Mouse (Mus musculus): ENCODE measurements around the gene Hbq1a. TPM values are rescaled to one million over a fixed set of nuclear protein-coding genes. Genes with fewer than 3 reads are reported as not detected.
"Not testable (repeated sequence)": the region's sequence is repeated elsewhere in the genome, so short reads cannot be mapped to it uniquely, and the experiment has no call there.

The Hbq1a gene
- polyA plus RNA-seq, 1 experiment = 0.09 TPM

DNA sequence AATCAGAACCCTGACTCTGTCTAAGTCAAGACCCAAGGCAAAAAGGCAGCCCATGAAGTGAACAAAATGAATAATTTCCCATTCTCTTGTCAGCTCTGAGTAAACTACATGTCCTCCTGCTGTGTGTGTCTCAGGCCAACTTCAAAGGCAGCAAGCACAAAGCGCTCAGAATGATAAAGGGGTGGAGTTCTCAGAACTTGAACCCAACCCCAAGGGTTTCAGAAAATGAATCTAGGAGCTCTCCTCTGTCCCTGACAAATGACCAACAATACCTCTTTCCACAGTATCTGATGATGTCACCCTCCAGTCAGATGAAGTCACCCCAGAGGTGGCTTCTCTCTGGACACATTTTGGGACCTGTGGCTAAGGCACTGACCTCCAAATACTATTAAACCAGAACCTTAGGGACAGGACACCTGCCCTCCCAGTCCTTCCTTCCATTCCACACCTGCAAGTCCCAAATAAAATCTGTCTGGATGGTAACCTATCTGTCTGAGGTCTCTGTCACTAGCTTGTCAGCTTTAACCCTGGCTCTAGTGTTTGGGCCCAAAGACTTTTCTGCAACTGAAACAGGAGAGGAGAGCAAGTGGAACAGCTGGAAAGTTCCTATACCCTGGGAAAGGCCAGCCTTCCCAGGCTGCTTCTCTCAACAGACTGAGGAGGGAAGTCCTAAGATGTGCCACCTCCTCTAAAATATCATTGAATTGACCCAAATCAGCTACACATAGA is 18.3 kb upstream of the Hbq1a start:
- Histone ChIP-seq H3K36me3 (ENCODE audit: control insufficient read depth) (peaks cover 27% of the 10 kb centered on the region), H3K9me3 (ENCODE audit: control insufficient read depth, low read length) (no peaks in the 10 kb centered on the region; the same call in 1 of the 2 replicates), H3K4me3 (replicated peaks) (peak overlapping the region; percentile 22), H3K27me3 (ENCODE audit: control insufficient read depth) (peaks cover 28% of the 10 kb centered on the region), H3K4me1 (ENCODE audit: control insufficient read depth) (peaks cover 65% of the 10 kb centered on the region)
- no peak for TF ChIP-seq GATA1 (IDR thresholded peaks at IDR 0.05; ENCODE audit: low read length)
- TF ChIP-seq TAL1 (IDR thresholded peaks at IDR 0.05; ENCODE audit: low read length) = no peak

DNA sequence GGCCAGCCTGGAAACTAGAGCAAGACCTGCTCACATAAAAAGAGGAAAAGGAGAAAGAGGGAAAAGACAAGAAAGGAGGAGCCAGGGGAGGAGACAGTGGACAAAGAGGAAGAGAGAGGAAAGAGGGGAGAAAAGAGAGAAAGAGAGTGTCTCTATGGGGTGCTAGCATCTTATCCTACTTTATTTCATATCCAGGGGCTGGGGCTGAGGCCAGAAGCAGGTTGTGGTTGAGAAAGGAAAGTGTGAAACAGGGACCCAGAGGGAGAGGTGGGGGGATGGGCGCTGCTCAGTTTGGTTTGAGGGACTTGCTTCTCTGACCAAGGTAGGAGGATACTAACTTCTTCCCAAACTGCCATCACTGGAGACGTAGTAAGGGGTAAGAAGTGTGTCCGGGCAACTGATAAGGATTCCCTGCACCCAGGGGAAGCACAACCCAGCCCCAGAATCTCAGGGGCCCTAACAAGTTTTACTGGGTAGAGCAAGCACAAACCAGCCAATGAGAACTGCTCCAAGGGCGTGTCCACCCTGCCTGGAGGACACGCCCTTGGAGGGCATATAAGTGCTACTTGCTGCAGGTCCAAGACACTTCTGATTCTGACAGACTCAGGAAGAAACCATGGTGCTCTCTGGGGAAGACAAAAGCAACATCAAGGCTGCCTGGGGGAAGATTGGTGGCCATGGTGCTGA is 16.6 kb upstream of the Hbq1a start, which contains the start of gene Hba-a1:
TSS of gene Hba-a1 (plus strand) at position 421 of the 687 bp plus-strand sequence.
- peaks cover 34% of the 10 kb centered on the region for H3K36me3 ChIP-seq (ENCODE audit: control insufficient read depth)
- H3K27me3 ChIP-seq (ENCODE audit: control insufficient read depth) = peaks cover 12% of the 10 kb centered on the region
- H3K9me3 ChIP-seq (ENCODE audit: control insufficient read depth, low read length) = not testable (repeated sequence)
- peaks cover 66% of the 10 kb centered on the region for H3K4me1 ChIP-seq (ENCODE audit: control insufficient read depth)
- H3K4me3 ChIP-seq (replicated peaks) = peak within 1 kb of the TSS; percentile 67

DNA sequence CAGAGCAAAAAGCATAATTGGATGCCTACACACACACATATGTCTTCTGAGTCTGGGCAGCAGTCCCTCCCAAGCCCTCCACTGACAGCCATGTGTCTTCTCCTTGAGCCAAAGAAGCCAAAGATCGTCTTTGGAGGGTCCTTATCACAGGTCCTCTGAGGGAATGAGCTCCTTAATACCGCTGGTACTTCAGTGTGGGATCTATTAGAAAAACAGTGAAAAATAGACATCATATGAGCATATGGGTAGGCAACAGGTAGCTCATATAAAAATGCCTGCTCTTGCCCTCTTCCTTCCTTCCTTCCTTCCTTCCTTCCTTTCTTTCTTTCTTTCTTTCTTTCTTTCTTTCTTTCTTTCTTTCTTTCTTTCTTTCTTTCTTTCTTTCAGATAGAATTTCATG is 15.3 kb upstream of the Hbq1a start:
- Histone ChIP-seq H3K4me3 (replicated peaks) (peak overlapping the region; percentile 67), H3K36me3 (ENCODE audit: control insufficient read depth) (peaks cover 42% of the 10 kb centered on the region), H3K4me1 (ENCODE audit: control insufficient read depth) (peaks cover 66% of the 10 kb centered on the region)
- H3K27me3 ChIP-seq (ENCODE audit: control insufficient read depth); H3K9me3 ChIP-seq (ENCODE audit: control insufficient read depth, low read length): not testable (repeated sequence)

DNA sequence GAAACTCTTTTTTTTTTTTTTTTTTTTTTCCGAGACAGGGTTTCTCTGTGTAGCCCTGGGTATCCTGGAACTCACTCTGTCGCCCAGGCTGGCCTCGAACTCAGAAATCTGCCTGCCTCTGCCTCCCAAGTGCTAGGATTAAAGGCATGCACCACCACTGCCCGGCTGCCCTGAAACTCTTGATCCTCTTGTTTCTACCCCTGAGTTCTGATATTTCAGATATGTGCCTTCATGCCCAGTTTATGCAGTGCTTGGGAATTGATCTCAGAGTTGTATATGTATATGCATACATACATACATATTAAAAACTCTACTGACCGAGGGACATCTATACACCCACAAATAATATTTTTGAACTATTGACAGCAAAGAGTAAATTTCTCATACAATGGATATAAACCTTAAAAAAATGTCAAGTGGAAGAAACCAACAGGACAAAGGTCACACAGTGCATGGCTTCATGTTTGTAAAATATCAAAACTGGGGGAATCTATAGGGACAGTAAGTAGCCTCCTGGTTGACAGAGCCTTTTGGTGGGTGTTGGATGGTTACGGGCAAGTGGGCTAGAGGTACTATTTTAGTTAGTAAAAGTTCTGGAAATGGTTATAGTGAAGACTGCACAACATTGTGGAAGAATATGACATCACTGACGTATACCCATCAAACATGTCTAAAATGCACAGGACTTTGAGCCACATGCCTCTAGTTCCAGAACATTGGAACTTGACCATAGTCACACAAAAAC is 14.7 kb upstream of the Hbq1a start:
- Histone ChIP-seq H3K4me3 (replicated peaks) (peak overlapping the region; percentile 67), H3K27me3 (ENCODE audit: control insufficient read depth) (no peaks in the 10 kb centered on the region; the same call in 1 of the 2 replicates), H3K9me3 (ENCODE audit: control insufficient read depth, low read length) (no peaks in the 10 kb centered on the region), H3K36me3 (ENCODE audit: control insufficient read depth) (peaks cover 48% of the 10 kb centered on the region), H3K4me1 (ENCODE audit: control insufficient read depth) (peaks cover 66% of the 10 kb centered on the region)
- TF ChIP-seq TAL1 (IDR thresholded peaks at IDR 0.05; ENCODE audit: low read length) (no peak), GATA1 (IDR thresholded peaks at IDR 0.05; ENCODE audit: low read length) (no peak)

DNA sequence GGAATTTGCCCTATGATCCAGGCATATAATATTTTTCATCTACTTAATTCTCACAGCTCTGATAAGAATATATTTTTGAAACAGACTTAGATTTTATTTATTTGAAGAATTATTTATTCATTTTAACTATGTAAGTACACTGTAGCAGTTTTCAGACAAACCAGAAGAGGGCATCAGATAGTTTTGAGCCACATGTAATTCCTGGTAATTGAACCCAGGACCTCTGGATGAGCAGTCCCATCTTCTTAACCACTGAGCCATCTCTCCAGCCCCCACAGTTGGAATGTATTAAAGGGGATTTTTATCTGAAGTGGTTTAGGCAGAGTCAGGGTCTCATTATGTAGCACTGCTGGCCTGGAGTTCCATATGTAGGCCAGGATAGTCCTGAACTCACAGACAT is 14.0 kb upstream of the Hbq1a start:
- Histone ChIP-seq H3K4me1 (ENCODE audit: control insufficient read depth) (peaks cover 65% of the 10 kb centered on the region), H3K36me3 (ENCODE audit: control insufficient read depth) (peaks cover 54% of the 10 kb centered on the region), H3K4me3 (replicated peaks) (peak overlapping the region; percentile 67)
- H3K27me3 ChIP-seq (ENCODE audit: control insufficient read depth); H3K9me3 ChIP-seq (ENCODE audit: control insufficient read depth, low read length): not testable (repeated sequence)

DNA sequence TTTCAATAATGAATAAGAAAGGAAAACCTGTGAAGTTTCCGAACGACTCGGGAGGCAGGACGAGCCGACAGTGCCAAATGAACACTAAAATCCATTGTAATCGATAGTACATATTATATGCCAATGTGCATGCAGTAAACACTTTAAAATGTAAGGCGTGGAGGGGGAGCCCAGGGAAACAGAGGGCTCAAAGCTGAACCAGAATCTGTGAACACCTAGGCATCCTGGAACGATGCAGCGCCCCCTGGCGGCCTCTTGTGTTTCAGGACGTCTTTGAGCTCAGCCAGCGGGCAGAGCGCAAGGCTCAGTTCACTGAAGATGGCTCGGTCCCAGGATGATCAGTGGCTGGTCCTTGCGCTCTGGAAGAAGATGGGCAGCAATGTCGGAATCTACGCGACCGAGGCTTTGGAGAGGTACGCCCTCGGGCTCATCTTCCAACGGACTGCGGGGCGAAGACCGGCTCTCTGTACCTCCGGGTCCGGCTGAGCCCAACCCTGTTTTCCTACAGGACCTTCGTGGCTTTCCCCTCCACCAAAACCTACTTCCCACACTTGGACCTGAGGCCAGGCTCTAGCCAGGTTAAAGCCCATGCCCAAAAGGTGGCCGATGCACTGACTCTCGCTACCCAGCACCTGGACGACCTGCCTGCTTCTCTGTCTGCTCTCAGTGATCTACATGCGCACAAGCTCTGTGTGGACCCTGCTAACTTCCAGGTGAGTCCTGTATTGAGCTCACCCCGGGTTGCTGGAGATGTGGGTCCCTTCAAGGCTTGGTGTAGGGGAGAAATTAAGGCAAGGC is 13.0 kb upstream of the Hbq1a start, which contains the start of gene Hbq1b:
TSS of gene Hbq1b (plus strand) at position 271 of the 798 bp plus-strand sequence.
- not testable (repeated sequence) for H3K9me3 ChIP-seq (ENCODE audit: control insufficient read depth, low read length); H3K27me3 ChIP-seq (ENCODE audit: control insufficient read depth)
- peaks cover 64% of the 10 kb centered on the region for H3K36me3 ChIP-seq (ENCODE audit: control insufficient read depth)
- peaks cover 65% of the 10 kb centered on the region for H3K4me1 ChIP-seq (ENCODE audit: control insufficient read depth)
- peak within 1 kb of the TSS; percentile 70 for H3K4me3 ChIP-seq (replicated peaks)

DNA sequence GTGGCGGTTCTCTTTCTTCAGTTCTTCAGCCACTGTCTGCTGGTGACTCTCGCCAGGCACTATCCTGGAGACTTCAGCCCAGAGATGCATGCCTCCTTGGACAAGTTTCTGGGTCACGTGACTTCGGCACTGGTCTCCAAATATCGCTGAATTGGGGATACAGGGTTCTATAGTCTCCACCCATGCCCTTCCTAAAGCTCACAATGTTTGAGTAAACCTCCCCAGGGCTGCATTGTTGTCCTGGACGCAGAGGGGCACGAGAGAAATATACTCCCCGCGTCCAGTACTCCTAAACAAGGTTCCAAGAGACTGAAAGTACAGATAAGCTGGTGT is 12.4 kb upstream of the Hbq1a start:
- H3K36me3 ChIP-seq (ENCODE audit: control insufficient read depth) = peaks cover 70% of the 10 kb centered on the region
- TF ChIP-seq TAL1 (IDR thresholded peaks at IDR 0.05; ENCODE audit: low read length) (no peak), GATA1 (IDR thresholded peaks at IDR 0.05; ENCODE audit: low read length) (no peak)
- no peaks in the 10 kb centered on the region; the same call in 1 of the 2 replicates for H3K27me3 ChIP-seq (ENCODE audit: control insufficient read depth)
- H3K4me1 ChIP-seq (ENCODE audit: control insufficient read depth) = peaks cover 65% of the 10 kb centered on the region
- H3K4me3 ChIP-seq (replicated peaks) = peak overlapping the region; percentile 70
- no peaks in the 10 kb centered on the region for H3K9me3 ChIP-seq (ENCODE audit: control insufficient read depth, low read length)

DNA sequence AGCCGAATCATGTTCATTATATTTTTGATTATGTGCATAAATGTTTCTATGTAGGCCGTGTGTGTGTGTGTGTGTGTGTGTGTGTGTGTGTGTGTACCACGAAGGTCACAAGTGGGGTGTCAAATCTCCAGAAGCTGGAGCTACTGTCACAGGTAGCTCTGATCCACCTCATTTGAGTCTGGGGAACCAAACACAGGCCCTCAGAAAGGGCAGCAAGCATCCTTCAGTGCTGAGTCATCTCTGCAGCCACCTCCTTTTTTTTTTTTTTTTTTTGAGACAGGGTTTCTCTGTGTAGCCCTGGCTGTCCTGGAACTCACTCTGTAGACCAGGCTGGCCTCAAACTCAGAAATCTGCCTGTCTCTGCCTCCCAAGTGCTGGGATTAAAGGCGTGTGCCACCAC is 7.0 kb upstream of the Hbq1a start:
- Histone ChIP-seq H3K36me3 (ENCODE audit: control insufficient read depth) (peaks cover 72% of the 10 kb centered on the region), H3K4me1 (ENCODE audit: control insufficient read depth) (peaks cover 70% of the 10 kb centered on the region), H3K4me3 (replicated peaks) (peak overlapping the region; percentile 32)
- not testable (repeated sequence) for H3K9me3 ChIP-seq (ENCODE audit: control insufficient read depth, low read length); H3K27me3 ChIP-seq (ENCODE audit: control insufficient read depth)

DNA sequence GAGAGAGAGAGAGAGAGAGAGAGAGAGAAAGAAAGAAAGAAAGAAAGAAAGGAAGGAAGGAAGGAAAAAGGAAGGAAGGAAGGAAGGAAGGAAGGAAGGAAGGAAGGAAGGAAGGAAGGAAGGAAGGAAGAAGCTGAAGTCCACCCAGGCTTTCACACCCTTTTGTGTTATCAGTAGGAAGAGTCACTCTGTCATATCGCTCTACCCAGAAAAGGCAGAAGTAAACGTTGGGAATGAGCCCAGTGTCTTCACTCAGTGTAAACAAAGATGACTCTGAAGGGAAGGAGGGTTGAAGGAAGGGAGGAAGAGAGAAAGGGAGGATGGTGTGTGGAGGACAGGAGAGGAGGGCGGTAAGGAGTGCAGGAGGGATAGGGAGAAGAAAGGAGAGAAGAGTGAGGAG is 6.4 kb upstream of the Hbq1a start:
- H3K9me3 ChIP-seq (ENCODE audit: control insufficient read depth, low read length); H3K27me3 ChIP-seq (ENCODE audit: control insufficient read depth): not testable (repeated sequence)
- Histone ChIP-seq H3K36me3 (ENCODE audit: control insufficient read depth) (peaks cover 73% of the 10 kb centered on the region), H3K4me3 (replicated peaks) (peak overlapping the region; percentile 58), H3K4me1 (ENCODE audit: control insufficient read depth) (peaks cover 65% of the 10 kb centered on the region)

DNA sequence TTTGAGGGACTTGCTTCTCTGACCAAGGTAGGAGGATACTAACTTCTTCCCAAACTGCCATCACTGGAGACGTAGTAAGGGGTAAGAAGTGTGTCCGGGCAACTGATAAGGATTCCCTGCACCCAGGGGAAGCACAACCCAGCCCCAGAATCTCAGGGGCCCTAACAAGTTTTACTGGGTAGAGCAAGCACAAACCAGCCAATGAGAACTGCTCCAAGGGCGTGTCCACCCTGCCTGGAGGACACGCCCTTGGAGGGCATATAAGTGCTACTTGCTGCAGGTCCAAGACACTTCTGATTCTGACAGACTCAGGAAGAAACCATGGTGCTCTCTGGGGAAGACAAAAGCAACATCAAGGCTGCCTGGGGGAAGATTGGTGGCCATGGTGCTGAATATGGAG is 3.7 kb upstream of the Hbq1a start, which contains the start of gene Hba-a2:
TSS of gene Hba-a2 (plus strand) at position 287 of the 400 bp plus-strand sequence.
- H3K27me3 ChIP-seq (ENCODE audit: control insufficient read depth); H3K9me3 ChIP-seq (ENCODE audit: control insufficient read depth, low read length): not testable (repeated sequence)
- peaks cover 55% of the 10 kb centered on the region for H3K36me3 ChIP-seq (ENCODE audit: control insufficient read depth)
- peak within 1 kb of the TSS; percentile 65 for H3K4me3 ChIP-seq (replicated peaks)
- peaks cover 52% of the 10 kb centered on the region for H3K4me1 ChIP-seq (ENCODE audit: control insufficient read depth)

DNA sequence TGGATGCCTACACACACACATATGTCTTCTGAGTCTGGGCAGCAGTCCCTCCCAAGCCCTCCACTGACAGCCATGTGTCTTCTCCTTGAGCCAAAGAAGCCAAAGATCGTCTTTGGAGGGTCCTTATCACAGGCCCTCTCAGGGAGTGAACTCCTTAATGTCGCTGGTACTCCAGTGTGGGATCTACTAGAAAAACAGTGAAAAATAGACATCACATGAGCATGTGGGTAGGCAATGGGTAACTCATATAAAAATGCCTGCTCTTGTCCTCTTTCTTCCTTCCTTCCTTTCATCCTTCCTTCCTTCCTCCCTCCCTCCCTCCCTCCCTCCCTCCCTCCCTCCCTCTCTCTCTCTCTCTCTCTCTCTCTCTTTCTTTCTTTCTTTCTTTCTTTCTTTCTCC is 2.5 kb upstream of the Hbq1a start:
- H3K27me3 ChIP-seq (ENCODE audit: control insufficient read depth) = peaks cover 11% of the 10 kb centered on the region
- peaks cover 51% of the 10 kb centered on the region for H3K4me1 ChIP-seq (ENCODE audit: control insufficient read depth)
- H3K36me3 ChIP-seq (ENCODE audit: control insufficient read depth) = peaks cover 55% of the 10 kb centered on the region
- H3K9me3 ChIP-seq (ENCODE audit: control insufficient read depth, low read length) = not testable (repeated sequence)
- peak overlapping the region; percentile 65 for H3K4me3 ChIP-seq (replicated peaks)

Measured in erythroblast, embryonic 14.5 days (primary cell).